Mouse (Mus musculus): ENCODE data around the gene Ptgis. TPM values are rescaled to one million over a fixed set of nuclear protein-coding genes. Genes with fewer than 3 reads are reported as not detected.

The Ptgis gene
- polyA plus RNA-seq, 1 experiment from 2014 or later = 9.0 TPM

GRCm38 (mm10) chr2:167261106-167261505, 20.7 kb upstream of the Ptgis start:
- 0 out of 2 replicates have a peak, but pooled peaks have one; percentile 70 for ATAC-seq (ENCODE audit: insufficient number of reproducible peaks, insufficient read depth, low FRiP score, low TSS enrichment, low read depth)
- 54% methylated on average over 4 of the region's 4 CpGs for WGBS

GRCm38 (mm10) chr2:167257790-167258189, 17.4 kb upstream of the Ptgis start:
- H3K9ac ChIP-seq = no peak overlapping the region
- peaks cover 7% of the 10 kb centered on the region for H3K4me1 ChIP-seq
- no peak for ATAC-seq (ENCODE audit: insufficient number of reproducible peaks, insufficient read depth, low FRiP score, low TSS enrichment, low read depth)
- no peak overlapping the region for H3K4me2 ChIP-seq
- H3K27ac ChIP-seq = no peak overlapping the region
- no peaks in the 10 kb centered on the region for H3K27me3 ChIP-seq
- H3K36me3 ChIP-seq = no peaks in the 10 kb centered on the region
- 58% methylated on average over 3 of the region's 3 CpGs for WGBS
- H3K4me3 ChIP-seq = no peak overlapping the region
- no peaks in the 10 kb centered on the region for H3K9me3 ChIP-seq

More at GRCm38 (mm10) chr2:167261106-167261505, 20.7 kb upstream of the Ptgis start:
- no peaks in the 10 kb centered on the region for H3K36me3 ChIP-seq
- peak overlapping the region; percentile 75 for H3K27ac ChIP-seq
- H3K9me3 ChIP-seq = no peaks in the 10 kb centered on the region
- H3K4me2 ChIP-seq = no peak overlapping the region
- H3K4me1 ChIP-seq = peaks cover 7% of the 10 kb centered on the region
- no peaks in the 10 kb centered on the region for H3K27me3 ChIP-seq
- H3K4me3 ChIP-seq = no peak overlapping the region
- H3K9ac ChIP-seq = no peak overlapping the region

GRCm38 (mm10) chr2:167254808-167255207, 14.4 kb upstream of the Ptgis start:
- H3K9ac ChIP-seq = no peak overlapping the region
- no peaks in the 10 kb centered on the region for H3K9me3 ChIP-seq
- H3K4me1 ChIP-seq = peaks cover 20% of the 10 kb centered on the region
- 75% methylated on average over 6 of the region's 6 CpGs for WGBS
- no peak overlapping the region for H3K4me3 ChIP-seq
- no peaks in the 10 kb centered on the region for H3K27me3 ChIP-seq
- H3K4me2 ChIP-seq = no peak overlapping the region
- H3K36me3 ChIP-seq = no peaks in the 10 kb centered on the region
- H3K27ac ChIP-seq = no peak overlapping the region
- no peak for ATAC-seq (ENCODE audit: insufficient number of reproducible peaks, insufficient read depth, low FRiP score, low TSS enrichment, low read depth)

GRCm38 (mm10) chr2:167254185-167254584, 13.8 kb upstream of the Ptgis start:
- peaks cover 23% of the 10 kb centered on the region for H3K4me1 ChIP-seq
- no peaks in the 10 kb centered on the region for H3K9me3 ChIP-seq
- no peak for ATAC-seq (ENCODE audit: insufficient number of reproducible peaks, insufficient read depth, low FRiP score, low TSS enrichment, low read depth)
- H3K36me3 ChIP-seq = no peaks in the 10 kb centered on the region
- H3K27ac ChIP-seq = no peak overlapping the region
- H3K4me3 ChIP-seq = no peak overlapping the region
- H3K4me2 ChIP-seq = no peak overlapping the region
- H3K27me3 ChIP-seq = no peaks in the 10 kb centered on the region
- no peak overlapping the region for H3K9ac ChIP-seq
- 65% methylated on average over 7 of the region's 7 CpGs for WGBS

GRCm38 (mm10) chr2:167253476-167253875, 13.1 kb upstream of the Ptgis start:
- ATAC-seq (ENCODE audit: insufficient number of reproducible peaks, insufficient read depth, low FRiP score, low TSS enrichment, low read depth) = no peak
- Histone ChIP-seq H3K4me3 (no peak overlapping the region), H3K36me3 (no peaks in the 10 kb centered on the region), H3K27ac (no peak overlapping the region), H3K9me3 (no peaks in the 10 kb centered on the region), H3K4me1 (peaks cover 23% of the 10 kb centered on the region), H3K4me2 (no peak overlapping the region), H3K27me3 (no peaks in the 10 kb centered on the region), H3K9ac (no peak overlapping the region)
- 80% methylated on average over 5 of the region's 5 CpGs for WGBS

GRCm38 (mm10) chr2:167252057-167252687, 11.8 kb upstream of the Ptgis start:
- Histone ChIP-seq H3K27me3 (no peaks in the 10 kb centered on the region), H3K4me1 (peaks cover 23% of the 10 kb centered on the region), H3K27ac (no peak overlapping the region), H3K4me2 (no peak overlapping the region), H3K9me3 (no peaks in the 10 kb centered on the region), H3K36me3 (no peaks in the 10 kb centered on the region), H3K4me3 (no peak overlapping the region), H3K9ac (no peak overlapping the region)
- 46% methylated on average over 3 of the region's 3 CpGs for WGBS
- ATAC-seq (ENCODE audit: insufficient number of reproducible peaks, insufficient read depth, low FRiP score, low TSS enrichment, low read depth) = no peak

GRCm38 (mm10) chr2:167250736-167251337, 10.4 kb upstream of the Ptgis start:
- no peaks in the 10 kb centered on the region for H3K27me3 ChIP-seq
- no peak for ATAC-seq (ENCODE audit: insufficient number of reproducible peaks, insufficient read depth, low FRiP score, low TSS enrichment, low read depth)
- no peak overlapping the region for H3K4me3 ChIP-seq
- peaks cover 23% of the 10 kb centered on the region for H3K4me1 ChIP-seq
- no peaks in the 10 kb centered on the region for H3K36me3 ChIP-seq
- H3K9me3 ChIP-seq = no peaks in the 10 kb centered on the region
- peak overlapping the region; percentile 27 for H3K9ac ChIP-seq
- H3K4me2 ChIP-seq = no peak overlapping the region
- H3K27ac ChIP-seq = peak overlapping the region; percentile 33; the same call in 1 of the 2 replicates
- 30% methylated on average over 7 of the region's 7 CpGs for WGBS

GRCm38 (mm10) chr2:167250003-167250735, 9.8 kb upstream of the Ptgis start:
- Histone ChIP-seq H3K4me1 (peaks cover 23% of the 10 kb centered on the region), H3K4me3 (no peak overlapping the region), H3K9me3 (no peaks in the 10 kb centered on the region), H3K27me3 (no peaks in the 10 kb centered on the region), H3K27ac (no peak overlapping the region), H3K4me2 (no peak overlapping the region), H3K36me3 (no peaks in the 10 kb centered on the region), H3K9ac (no peak overlapping the region)
- no peak for ATAC-seq (ENCODE audit: insufficient number of reproducible peaks, insufficient read depth, low FRiP score, low TSS enrichment, low read depth)
- WGBS = 51% methylated on average over 6 of the region's 11 CpGs

GRCm38 (mm10) chr2:167249591-167249990, 9.2 kb upstream of the Ptgis start:
- WGBS = 49% methylated on average over 3 of the region's 3 CpGs
- Histone ChIP-seq H3K4me1 (peaks cover 23% of the 10 kb centered on the region), H3K9ac (no peak overlapping the region), H3K27me3 (no peaks in the 10 kb centered on the region), H3K9me3 (peaks cover 4% of the 10 kb centered on the region; the same call in 1 of the 2 replicates), H3K36me3 (no peaks in the 10 kb centered on the region), H3K4me3 (no peak overlapping the region), H3K27ac (no peak overlapping the region), H3K4me2 (no peak overlapping the region)
- ATAC-seq (ENCODE audit: insufficient number of reproducible peaks, insufficient read depth, low FRiP score, low TSS enrichment, low read depth) = no peak

- Histone ChIP-seq H3K4me3 (no peak overlapping the region), H3K9me3 (peaks cover 5% of the 10 kb centered on the region; the same call in 1 of the 2 replicates), H3K36me3 (no peaks in the 10 kb centered on the region), H3K4me2 (no peak overlapping the region), H3K27me3 (no peaks in the 10 kb centered on the region), H3K27ac (no peak overlapping the region), H3K9ac (no peak overlapping the region), H3K4me1 (peaks cover 23% of the 10 kb centered on the region)
- ATAC-seq (ENCODE audit: insufficient number of reproducible peaks, insufficient read depth, low FRiP score, low TSS enrichment, low read depth) = no peak
- WGBS = 49% methylated on average over 2 of the region's 2 CpGs
Observed at GRCm38 (mm10) chr2:167247823-167248222, 7.4 kb upstream of the Ptgis start.

GRCm38 (mm10) chr2:167246704-167247103, 6.3 kb upstream of the Ptgis start:
- H3K9ac ChIP-seq = no peak overlapping the region
- peaks cover 3% of the 10 kb centered on the region; the same call in 1 of the 2 replicates for H3K27me3 ChIP-seq
- 82% methylated on average over 7 of the region's 7 CpGs for WGBS
- H3K36me3 ChIP-seq = no peaks in the 10 kb centered on the region
- no peak for ATAC-seq (ENCODE audit: insufficient number of reproducible peaks, insufficient read depth, low FRiP score, low TSS enrichment, low read depth)
- H3K27ac ChIP-seq = no peak overlapping the region
- no peak overlapping the region for H3K4me2 ChIP-seq
- H3K4me3 ChIP-seq = no peak overlapping the region
- peaks cover 14% of the 10 kb centered on the region for H3K4me1 ChIP-seq
- peaks cover 5% of the 10 kb centered on the region; the same call in 1 of the 2 replicates for H3K9me3 ChIP-seq
